Mouse (Mus musculus) liver, adult 2 months (tissue): ENCODE measurements around the gene Flt1.

ENCODE experiments used
- CTCF ChIP-seq: fragments of 200-500 bp; IDR thresholded peaks from 2 replicates; pipeline ENCODE4 v1.5.1; 2011; ENCODE audit warnings: low read depth, low read length, control low read depth
- POLR2A ChIP-seq: fragments of 200-500 bp; IDR thresholded peaks from 2 replicates; pipeline ENCODE4 v1.6.1; 2011; ENCODE audit warnings: low read length, control low read depth; ENCODE audit not compliant: insufficient read depth; ENCODE audit errors: extremely low read depth

DNA sequence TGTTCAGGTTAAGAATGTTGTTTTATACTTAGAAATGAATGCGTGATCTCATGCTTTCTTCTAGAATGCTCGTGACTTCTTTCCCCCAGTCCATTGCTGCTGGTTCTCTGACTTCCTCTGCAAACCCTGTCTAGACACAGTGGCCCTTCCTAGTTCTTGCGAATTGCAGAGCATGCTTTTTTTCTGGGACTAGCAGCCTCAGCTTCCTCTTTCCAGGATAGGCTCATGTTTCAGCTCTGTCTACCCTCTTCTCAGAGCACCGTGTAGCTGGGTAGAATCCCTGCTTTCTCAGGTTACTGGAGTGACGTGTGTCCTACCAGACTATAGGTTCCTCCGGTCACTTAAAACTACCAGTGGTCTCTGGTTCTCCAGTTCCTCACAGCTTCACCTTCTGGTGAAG is 183.5 kb downstream of the Flt1 start:
- TF ChIP-seq CTCF = no peak
- TF ChIP-seq POLR2A = no peak
